Mouse (Mus musculus) forebrain, embryonic 13.5 days (tissue): ENCODE data around the gene Oas1a. TPM values are rescaled to one million over a fixed set of nuclear protein-coding genes. Genes with fewer than 3 reads are reported as not detected.
A peak's percentile ranks its signal among the peaks of the same experiment; 100 is the strongest.
"Not testable (repeated sequence)": the region's sequence is repeated elsewhere in the genome, so short reads cannot be mapped to it uniquely, and the experiment has no call there.

ENCODE experiments used
- ATAC-seq: fragments of 200-750 bp; cut with Nextera tagmentation; 2 replicates; pipeline ENCODE4 v1.8.0; 2017
- H3K27ac ChIP-seq: fragments of 300-500 bp; sonication (generic); 2 replicates; pipeline ENCODE4 v1.5.1; 2015; ENCODE audit warnings: inconsistent platforms, mild to moderate bottlenecking, moderate library complexity
- H3K27me3 ChIP-seq: fragments of 300-500 bp; sonication (generic); 2 replicates; pipeline ENCODE4 v1.6.1; 2015; ENCODE audit warnings: mild to moderate bottlenecking, inconsistent platforms
- H3K36me3 ChIP-seq: fragments of 300-500 bp; sonication (generic); 2 replicates; pipeline ENCODE4 v1.6.1; 2015; ENCODE audit warnings: mild to moderate bottlenecking, inconsistent platforms; ENCODE audit not compliant: poor library complexity, severe bottlenecking
- H3K4me1 ChIP-seq: fragments of 300-500 bp; sonication (generic); 2 replicates; pipeline ENCODE4 v1.6.1; 2015; ENCODE audit warnings: inconsistent platforms
- H3K4me2 ChIP-seq: fragments of 300-500 bp; sonication (generic); 2 replicates; pipeline ENCODE4 v1.6.1; 2015; ENCODE audit warnings: inconsistent platforms, mild to moderate bottlenecking, moderate library complexity
- H3K4me3 ChIP-seq: fragments of 300-500 bp; sonication (generic); 2 replicates; pipeline ENCODE4 v1.5.1; 2015; ENCODE audit warnings: mild to moderate bottlenecking, inconsistent platforms
- H3K9ac ChIP-seq: fragments of 300-500 bp; sonication (generic); 2 replicates; pipeline ENCODE4 v1.6.1; 2015; ENCODE audit warnings: mild to moderate bottlenecking, inconsistent platforms
- H3K9me3 ChIP-seq: fragments of 300-500 bp; sonication (generic); replicated peaks from 2 replicates; pipeline ENCODE4 v1.6.1; 2016; ENCODE audit warnings: inconsistent platforms
- WGBS: fragments of 180-500 bp; shearing (Covaris S2); methylation state at CpG from one replicate; pipeline ENCODE4 v1.1.7; 2015; 5-methylcytosine and 5-hydroxymethylcytosine counted together
- polyA plus RNA-seq: library from polyadenylated mRNA; unstranded; fragments of >200 nt; fragmentation: Nextera tagmentation; extraction: Ambion mirVana; gene quantifications from 2 replicates; pipeline ENCODE4 v1.2.1, GENCODE M21; 2015

The Oas1a gene
- 0.26 and 0.53 TPM in 2 replicates for polyA plus RNA-seq

DNA sequence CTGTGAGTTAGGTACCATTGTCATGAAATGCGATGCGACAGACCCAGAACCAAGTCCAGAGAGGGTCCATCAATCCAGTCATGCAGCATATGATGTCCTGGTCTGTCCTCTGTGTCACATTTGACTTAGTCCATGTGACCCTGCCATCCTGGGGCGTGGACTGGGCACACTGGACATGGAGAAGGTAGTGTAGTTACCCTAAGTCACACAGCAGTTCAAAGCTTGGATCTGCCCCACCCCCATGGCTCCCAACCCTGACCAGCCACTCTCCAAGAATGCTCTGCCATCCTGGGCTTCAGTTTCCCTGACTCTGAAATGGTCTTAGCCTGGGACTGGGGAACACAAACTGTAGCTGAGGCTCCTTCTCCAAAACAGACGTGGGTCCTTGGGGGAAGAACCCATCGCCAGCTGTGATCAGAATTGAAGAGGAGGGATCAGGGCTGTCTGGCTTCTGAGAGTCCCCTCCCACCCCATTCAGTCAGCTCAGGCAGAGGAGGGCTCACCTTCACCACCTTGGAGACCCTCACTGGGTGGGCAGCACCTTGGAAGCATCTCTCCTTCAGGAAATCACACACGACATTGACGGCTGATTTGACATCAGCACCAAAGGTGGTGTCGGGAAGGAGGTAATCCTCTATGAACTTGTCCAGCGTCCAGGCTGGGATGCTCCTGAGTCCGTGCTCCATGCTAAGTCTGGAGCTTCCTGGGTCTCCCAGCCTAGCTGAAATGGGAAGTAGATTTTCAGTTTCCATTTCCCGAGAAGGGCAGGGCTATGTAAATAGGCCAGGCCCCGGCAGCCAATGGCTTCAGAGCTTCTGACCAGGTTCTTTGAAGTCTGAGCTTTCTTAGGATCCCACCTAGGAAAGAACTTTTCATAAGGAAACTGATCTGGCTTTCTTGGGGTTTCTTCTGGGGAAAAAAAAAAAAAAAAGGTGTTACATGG is at the start of gene Oas1a:
Gene Oas1a (minus strand): TSS at position 731 of the 943 bp plus-strand sequence.
- not testable (repeated sequence) for H3K4me1 ChIP-seq, H3K4me2 ChIP-seq, H3K9ac ChIP-seq, H3K4me3 ChIP-seq, H3K9me3 ChIP-seq, ATAC-seq, H3K27me3 ChIP-seq, H3K36me3 ChIP-seq, H3K27ac ChIP-seq
- 41% methylated on average over 8 of the region's 12 CpGs for WGBS

DNA sequence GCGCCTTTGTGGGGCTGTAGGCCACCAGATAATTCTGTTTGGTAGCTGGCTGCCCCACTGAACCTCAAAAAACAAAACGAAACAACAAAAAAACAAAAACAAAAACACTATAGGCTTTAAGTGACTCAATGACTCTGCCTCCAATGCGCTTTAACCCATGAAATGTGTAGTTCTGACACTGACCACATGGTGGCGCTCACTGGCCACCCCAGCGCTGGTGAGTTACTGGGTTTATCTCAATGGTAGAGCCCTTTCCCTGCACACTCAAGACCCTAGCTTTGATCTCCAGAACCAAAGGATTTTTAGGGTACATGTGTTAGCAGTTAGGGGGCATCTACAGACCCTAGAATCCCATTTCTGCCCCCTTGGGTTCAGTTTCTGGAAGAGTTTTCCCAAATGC is 46.7 kb upstream of the Oas1a start:
- ATAC-seq: 0 out of 2 replicates have a peak, but pooled peaks have one; percentile 33
- no peaks in the 10 kb centered on the region for H3K36me3 ChIP-seq
- no peak overlapping the region for H3K27ac ChIP-seq
- WGBS: 17% methylated on average over 5 of the region's 5 CpGs
- peaks cover 9% of the 10 kb centered on the region; the same call in 1 of the 2 replicates for H3K27me3 ChIP-seq
- H3K4me3 ChIP-seq: no peak overlapping the region
- H3K9ac ChIP-seq: no peak overlapping the region
- H3K4me2 ChIP-seq: no peak overlapping the region
- H3K9me3 ChIP-seq: no peaks in the 10 kb centered on the region
- no peaks in the 10 kb centered on the region for H3K4me1 ChIP-seq

GRCm38 (mm10) chr5:120952242-120952770 is 45.0 kb upstream of the Oas1a start:
- H3K9me3 ChIP-seq: no peaks in the 10 kb centered on the region
- ATAC-seq: no peak
- H3K9ac ChIP-seq: no peak overlapping the region
- no peaks in the 10 kb centered on the region for H3K4me1 ChIP-seq
- no peak overlapping the region for H3K4me2 ChIP-seq
- no peak overlapping the region for H3K4me3 ChIP-seq
- no peaks in the 10 kb centered on the region for H3K36me3 ChIP-seq
- H3K27ac ChIP-seq: no peak overlapping the region
- 78% methylated on average over 10 of the region's 10 CpGs for WGBS
- H3K27me3 ChIP-seq: peaks cover 9% of the 10 kb centered on the region; the same call in 1 of the 2 replicates

DNA sequence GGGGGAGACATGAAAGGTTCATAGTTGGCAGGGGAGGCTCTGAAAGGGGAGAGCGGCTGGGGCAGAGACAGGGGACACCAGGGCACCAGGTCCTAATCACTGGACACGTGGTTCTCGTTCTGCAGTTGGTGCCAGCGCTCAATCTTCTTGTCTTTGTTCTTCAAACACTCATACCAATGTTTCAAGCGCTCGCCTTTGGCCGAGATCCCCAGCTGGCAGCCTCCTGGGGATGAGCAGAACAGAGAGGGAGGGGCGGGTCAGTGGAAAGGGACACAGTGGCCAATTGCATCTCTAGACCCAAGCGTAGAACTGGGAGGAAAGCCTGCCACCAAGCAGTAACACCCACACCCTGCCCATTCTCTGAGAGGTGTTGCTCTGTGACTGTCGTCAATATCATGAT is 34.8 kb upstream of the Oas1a start:
- Histone ChIP-seq H3K9me3 (no peaks in the 10 kb centered on the region), H3K4me1 (0 out of 2 replicates have a peak, but pooled peaks cover 6% of the 10 kb centered on the region), H3K4me2 (no peak overlapping the region), H3K36me3 (no peaks in the 10 kb centered on the region), H3K27ac (no peak overlapping the region), H3K4me3 (no peak overlapping the region), H3K9ac (no peak overlapping the region), H3K27me3 (no peaks in the 10 kb centered on the region)
- 71% methylated on average over 10 of the region's 10 CpGs for WGBS
- ATAC-seq: no peak

- no peak overlapping the region for H3K4me3 ChIP-seq
- no peak overlapping the region for H3K9ac ChIP-seq
- 57% methylated on average over 8 of the region's 8 CpGs for WGBS
- H3K9me3 ChIP-seq: no peaks in the 10 kb centered on the region
- ATAC-seq: no peak
- no peak overlapping the region for H3K27ac ChIP-seq
- H3K36me3 ChIP-seq: no peaks in the 10 kb centered on the region
- H3K27me3 ChIP-seq: no peaks in the 10 kb centered on the region
- no peak overlapping the region for H3K4me2 ChIP-seq
- no peaks in the 10 kb centered on the region for H3K4me1 ChIP-seq
These were observed 31.3 kb upstream of the Oas1a start for GRCm38 (mm10) chr5:120938586-120938985.

DNA sequence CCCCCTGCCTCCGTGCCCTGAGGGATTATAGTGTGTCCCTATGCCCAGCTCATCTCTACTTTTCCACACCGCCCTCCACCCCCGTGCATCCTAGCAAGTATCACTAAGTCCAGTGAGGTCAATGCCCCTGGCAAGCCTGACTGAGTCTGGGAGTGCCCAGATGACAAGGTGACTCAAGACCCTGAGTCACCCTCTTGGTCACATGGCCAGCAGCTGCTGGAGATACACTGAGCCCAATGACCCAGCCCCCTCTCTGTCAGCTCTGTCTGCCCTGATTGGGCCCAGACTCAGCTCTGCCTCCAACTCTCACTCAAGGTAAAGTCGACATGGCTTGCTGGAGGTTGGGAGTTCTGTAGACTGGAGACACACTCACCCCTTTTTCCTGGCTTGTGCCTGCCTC is 30.5 kb upstream of the Oas1a start:
- Histone ChIP-seq H3K9ac (no peak overlapping the region), H3K4me3 (no peak overlapping the region), H3K4me2 (no peak overlapping the region), H3K36me3 (no peaks in the 10 kb centered on the region), H3K27me3 (no peaks in the 10 kb centered on the region), H3K27ac (no peak overlapping the region), H3K9me3 (no peaks in the 10 kb centered on the region), H3K4me1 (no peaks in the 10 kb centered on the region)
- WGBS: 84% methylated on average over 4 of the region's 4 CpGs
- ATAC-seq: no peak

GRCm38 (mm10) chr5:120933966-120934365 is 26.6 kb upstream of the Oas1a start:
- no peaks in the 10 kb centered on the region for H3K27me3 ChIP-seq
- no peak overlapping the region for H3K4me2 ChIP-seq
- H3K9ac ChIP-seq: no peak overlapping the region
- H3K27ac ChIP-seq: no peak overlapping the region
- no peaks in the 10 kb centered on the region for H3K4me1 ChIP-seq
- no peaks in the 10 kb centered on the region for H3K36me3 ChIP-seq
- H3K9me3 ChIP-seq: no peaks in the 10 kb centered on the region
- no peak overlapping the region for H3K4me3 ChIP-seq
- ATAC-seq: no peak
- WGBS: 9% methylated on average over 4 of the region's 5 CpGs

DNA sequence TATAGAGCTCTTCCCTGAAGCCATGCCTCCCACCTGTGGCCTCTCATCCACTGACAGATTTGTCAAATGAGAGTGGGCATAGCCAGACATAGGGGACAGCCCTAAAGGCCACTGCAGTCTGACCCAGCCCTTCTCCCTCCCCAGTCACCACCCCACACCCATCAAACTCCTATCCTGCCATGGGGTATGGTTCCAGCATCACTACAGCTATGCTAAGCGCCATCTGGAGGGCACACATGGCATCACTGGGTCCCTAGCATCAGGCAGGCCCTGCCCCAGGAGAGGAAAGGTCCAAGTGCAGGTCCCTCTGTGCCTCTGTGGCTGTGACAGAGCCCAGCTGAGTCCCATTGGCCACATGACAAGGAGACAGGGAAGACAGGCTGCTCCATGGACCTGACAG is 19.7 kb upstream of the Oas1a start:
- H3K4me3 ChIP-seq: no peak overlapping the region
- no peak for ATAC-seq
- no peaks in the 10 kb centered on the region for H3K9me3 ChIP-seq
- no peak overlapping the region for H3K4me2 ChIP-seq
- H3K27me3 ChIP-seq: no peaks in the 10 kb centered on the region
- no peak overlapping the region for H3K27ac ChIP-seq
- no peaks in the 10 kb centered on the region for H3K4me1 ChIP-seq
- no peak overlapping the region for H3K9ac ChIP-seq
- 5% methylated on average over 1 of the region's 1 CpGs for WGBS
- H3K36me3 ChIP-seq: no peaks in the 10 kb centered on the region

DNA sequence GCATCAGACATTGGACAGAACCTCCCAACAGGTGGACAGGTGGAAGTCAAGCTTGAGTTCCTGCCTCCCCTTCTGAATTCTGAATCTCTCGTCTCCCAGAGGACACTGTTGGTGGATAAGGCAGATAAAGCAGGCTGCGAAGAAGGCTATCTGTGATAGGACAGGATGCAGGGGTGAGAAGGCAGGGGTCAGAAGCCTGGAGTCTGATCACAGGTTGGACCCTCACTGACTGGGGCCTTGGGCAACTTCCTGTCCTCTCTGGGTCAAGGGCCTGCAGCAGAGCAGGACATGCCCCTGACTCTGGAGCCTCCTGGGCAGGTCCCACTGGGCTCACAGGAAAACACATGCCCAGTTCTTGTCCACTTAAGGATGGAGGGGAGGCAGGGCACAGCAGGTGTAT is 19.0 kb upstream of the Oas1a start:
- not testable (repeated sequence) for H3K4me3 ChIP-seq, H3K4me1 ChIP-seq, H3K9me3 ChIP-seq, H3K36me3 ChIP-seq, H3K9ac ChIP-seq, H3K4me2 ChIP-seq, H3K27ac ChIP-seq, H3K27me3 ChIP-seq, ATAC-seq
- 63% methylated on average over 2 of the region's 2 CpGs for WGBS

DNA sequence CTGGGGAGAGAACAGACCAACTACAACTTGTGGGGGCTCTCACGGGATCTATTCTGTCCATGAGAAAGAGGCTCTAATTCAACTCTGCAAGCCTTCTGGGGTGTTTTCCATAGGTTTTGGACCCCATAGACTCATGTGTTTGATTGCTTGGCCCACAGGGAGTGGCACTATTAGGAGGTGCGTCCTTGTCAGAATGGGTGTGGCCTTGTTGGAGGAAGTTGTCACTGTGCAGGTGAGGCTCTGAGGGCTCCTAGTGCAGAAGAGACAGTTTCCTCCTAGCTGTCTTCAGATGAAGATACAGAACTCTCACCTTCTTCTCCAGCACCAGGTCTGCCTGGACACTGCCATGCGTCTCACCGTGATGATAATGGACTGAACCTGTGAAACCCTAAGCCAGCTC is 17.2 kb upstream of the Oas1a start:
- H3K27me3 ChIP-seq, H3K27ac ChIP-seq, H3K4me2 ChIP-seq, ATAC-seq, H3K4me1 ChIP-seq, H3K9ac ChIP-seq, H3K36me3 ChIP-seq, H3K9me3 ChIP-seq, H3K4me3 ChIP-seq: not testable (repeated sequence)
- WGBS: 89% methylated on average over 4 of the region's 4 CpGs

- Histone ChIP-seq H3K9me3 (no peaks in the 10 kb centered on the region), H3K9ac (no peak overlapping the region), H3K27me3 (no peaks in the 10 kb centered on the region), H3K4me1 (no peaks in the 10 kb centered on the region), H3K4me2 (no peak overlapping the region), H3K27ac (no peak overlapping the region), H3K4me3 (no peak overlapping the region), H3K36me3 (no peaks in the 10 kb centered on the region)
- ATAC-seq: no peak
- WGBS: 84% methylated on average over 4 of the region's 4 CpGs
These were observed 16.6 kb upstream of the Oas1a start for GRCm38 (mm10) chr5:120923969-120924368.

DNA sequence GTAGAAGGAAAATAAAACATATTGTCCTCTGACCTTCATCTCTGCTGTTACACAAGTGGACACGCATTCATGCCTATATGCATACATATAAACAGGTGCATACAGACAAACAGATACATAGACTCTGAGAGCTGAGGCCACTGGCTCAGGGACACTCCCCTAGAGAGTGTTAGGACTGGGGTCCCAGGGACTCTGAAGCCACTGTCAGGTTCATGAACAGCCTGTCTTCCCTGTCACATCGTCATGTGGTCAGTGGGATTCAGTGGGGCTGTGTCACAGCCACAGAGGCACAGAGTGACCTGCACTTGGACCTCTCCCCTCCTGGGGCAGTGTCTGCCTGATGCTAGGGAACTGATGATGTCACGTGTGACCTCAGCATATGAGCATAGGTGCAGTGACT is 13.0 kb upstream of the Oas1a start:
- Histone ChIP-seq H3K36me3 (no peaks in the 10 kb centered on the region), H3K27ac (no peak overlapping the region), H3K9ac (no peak overlapping the region), H3K4me2 (no peak overlapping the region), H3K4me3 (no peak overlapping the region), H3K27me3 (no peaks in the 10 kb centered on the region), H3K4me1 (no peaks in the 10 kb centered on the region), H3K9me3 (no peaks in the 10 kb centered on the region)
- 85% methylated on average over 3 of the region's 3 CpGs for WGBS
- no peak for ATAC-seq
